Mouse (Mus musculus): Measurements from ENCODE around the gene Cntn4.

The Cntn4 gene

DNA sequence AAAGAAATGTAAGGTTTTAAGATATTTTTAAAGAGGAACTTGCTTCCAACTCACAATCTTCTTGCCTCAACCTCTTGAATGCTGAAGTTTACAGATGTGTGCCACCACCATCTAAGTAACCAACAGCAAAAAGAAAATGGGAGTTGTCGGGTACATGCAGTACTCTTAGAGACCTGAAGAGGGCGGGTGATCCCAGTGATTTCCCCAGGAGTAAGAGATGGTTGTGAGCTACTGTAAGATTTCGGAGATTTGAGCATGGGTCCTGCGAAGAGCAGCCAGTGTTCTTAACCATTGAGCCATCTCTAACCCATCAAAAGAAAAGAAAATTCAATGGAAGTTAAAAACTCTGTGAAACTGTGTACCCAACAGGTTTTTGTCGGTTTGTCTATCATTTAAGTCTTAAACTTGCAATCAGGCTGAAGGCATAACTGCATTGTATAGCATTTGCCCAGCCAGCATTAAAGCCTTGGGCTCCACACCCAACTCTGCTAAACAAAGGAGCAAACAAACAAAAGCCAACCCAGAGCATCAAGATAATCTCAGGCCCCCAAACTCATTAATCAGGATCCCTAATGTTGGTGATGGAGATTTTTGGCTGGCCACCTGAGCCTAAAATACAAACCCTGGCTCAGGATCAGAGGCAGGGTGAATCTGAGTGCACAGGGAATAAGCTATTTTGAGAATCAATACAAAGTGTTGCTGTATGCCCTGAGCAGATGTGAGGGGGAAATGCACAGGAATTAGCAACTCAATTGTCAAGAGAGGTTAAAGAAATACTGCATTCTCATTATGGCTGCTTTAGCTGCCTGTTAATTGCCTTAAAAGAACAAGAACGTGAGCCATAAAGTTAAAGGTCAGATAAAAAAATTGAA, 986.6 kb downstream of the Cntn4 start:
- no peak for DNase-seq (ENCODE audit: low spot score)

DNA sequence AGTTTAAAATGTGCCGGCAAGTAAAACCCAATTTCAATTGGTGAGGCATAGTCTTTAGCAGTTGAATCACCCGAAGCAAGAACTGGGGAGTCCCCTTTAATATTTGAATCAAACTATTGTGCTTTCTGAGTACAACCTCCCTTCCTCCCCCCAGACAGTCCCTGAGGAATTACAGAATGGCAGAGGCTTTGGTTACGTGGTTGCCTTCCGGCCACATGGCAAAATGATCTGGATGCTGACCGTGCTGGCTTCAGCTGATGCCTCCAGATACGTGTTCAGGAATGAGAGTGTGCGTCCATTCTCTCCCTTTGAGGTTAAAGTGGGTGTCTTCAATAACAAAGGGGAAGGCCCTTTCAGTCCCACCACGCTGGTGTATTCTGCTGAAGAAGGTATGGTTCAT, 998.1 kb downstream of the Cntn4 start:
- DNase-seq (ENCODE audit: low spot score) = no peak

DNA sequence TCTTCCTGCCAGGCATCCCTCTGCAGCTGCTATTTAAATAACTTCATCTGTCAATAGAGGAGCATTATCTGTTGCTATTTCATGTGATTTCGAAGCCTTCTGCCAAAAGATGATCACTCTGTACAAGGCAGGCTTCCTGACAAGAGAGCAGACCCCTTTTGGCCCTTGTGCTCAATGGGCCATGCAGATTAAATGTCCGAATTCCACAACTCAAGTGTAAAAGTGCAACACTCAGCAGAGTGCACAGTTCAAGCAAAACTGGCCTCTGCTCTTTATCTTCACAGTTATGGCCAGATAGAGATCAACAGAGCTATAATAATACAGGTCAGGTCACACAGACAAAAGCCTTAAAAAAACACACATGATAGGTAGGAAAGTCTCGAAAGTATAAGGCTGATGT, 1024.5 kb downstream of the Cntn4 start:
- DNase-seq (ENCODE audit: low spot score) = no peak

DNA sequence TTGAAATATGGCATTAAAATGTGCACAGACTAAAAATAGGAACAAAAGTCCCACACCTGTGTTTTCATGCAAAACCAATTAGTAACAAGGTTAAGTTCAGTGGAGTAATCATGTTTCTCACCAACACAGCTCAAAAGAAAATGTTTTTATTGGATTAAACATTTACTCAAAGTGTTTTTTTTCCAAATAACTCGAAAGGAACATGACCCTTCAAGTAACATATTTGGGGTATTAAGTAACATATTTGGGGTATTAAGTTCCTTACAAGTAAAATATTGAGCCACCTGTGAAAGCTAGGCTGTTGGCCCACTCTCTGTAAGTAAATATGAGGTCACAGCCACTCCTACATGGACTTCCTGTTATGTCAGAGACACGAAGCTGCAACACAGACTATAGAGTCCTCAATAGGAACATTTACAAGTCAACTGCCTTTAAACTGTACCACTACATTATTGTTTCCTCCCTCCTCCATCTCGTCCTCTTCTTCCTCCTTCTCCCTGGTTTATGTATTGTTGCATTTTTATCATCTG, 1028.1 kb downstream of the Cntn4 start:
- DNase-seq (ENCODE audit: low spot score) = no peak

DNA sequence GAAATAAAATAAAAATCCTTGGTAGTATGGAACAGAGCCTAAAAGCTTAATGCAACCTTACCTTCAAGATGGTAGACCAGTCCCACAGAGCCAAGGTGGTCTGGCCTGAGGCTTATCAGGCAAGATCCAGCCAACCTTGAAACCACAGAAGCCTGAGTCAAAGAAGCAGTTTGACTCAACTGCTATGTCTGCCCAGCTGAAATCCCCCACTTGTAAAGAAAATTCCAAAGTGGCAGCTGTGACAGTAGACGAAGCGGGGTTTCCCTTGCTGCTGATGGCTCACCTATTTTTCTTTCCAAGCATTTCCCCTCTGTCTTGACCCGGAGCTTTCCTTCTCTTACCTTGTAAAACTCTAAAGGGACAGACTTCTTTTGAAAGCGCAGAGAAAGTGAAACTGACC, 1048.2 kb downstream of the Cntn4 start:
- no peak for DNase-seq (ENCODE audit: low spot score)

DNA sequence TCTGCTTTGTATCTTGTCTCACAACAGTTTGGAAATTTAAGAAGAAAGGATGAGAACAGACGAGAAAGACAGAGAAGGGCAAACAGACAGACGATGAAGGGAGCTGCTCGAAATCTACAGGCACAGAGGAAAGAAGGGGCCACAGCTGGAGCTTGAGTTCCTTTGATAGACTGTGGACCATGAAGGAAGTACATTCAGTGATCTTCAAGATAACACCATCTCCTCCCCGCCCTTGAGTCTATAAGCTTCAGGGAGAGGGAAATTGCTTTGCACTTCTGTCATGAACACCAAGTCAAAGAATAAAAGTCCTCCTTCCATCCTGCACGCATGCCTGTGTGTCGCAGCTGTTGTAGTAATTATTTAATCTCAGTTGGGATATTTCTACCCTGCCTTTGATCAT, 1048.6 kb downstream of the Cntn4 start:
- DNase-seq (ENCODE audit: low spot score) = no peak

DNA sequence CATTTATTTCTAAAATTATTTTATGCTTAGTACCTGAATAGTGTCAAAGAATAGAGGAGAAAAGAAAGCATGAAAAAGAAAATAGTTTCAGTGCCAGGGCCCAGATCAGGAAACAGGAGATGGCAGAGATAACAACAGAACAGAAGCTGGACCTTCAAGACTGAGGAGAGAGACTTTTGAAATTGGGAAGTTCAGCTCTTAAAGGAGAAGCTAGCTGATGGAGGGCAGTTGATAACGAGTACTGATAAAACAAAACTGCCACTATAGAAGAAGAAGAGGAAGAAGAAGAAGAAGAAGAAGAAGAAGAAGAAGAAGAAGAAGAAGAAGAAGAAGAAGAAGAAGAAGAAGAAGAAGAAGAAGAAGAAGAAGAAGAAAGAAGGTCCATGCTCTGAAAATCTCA, 1050.2 kb downstream of the Cntn4 start:
- no peak for DNase-seq (ENCODE audit: low spot score)

DNA sequence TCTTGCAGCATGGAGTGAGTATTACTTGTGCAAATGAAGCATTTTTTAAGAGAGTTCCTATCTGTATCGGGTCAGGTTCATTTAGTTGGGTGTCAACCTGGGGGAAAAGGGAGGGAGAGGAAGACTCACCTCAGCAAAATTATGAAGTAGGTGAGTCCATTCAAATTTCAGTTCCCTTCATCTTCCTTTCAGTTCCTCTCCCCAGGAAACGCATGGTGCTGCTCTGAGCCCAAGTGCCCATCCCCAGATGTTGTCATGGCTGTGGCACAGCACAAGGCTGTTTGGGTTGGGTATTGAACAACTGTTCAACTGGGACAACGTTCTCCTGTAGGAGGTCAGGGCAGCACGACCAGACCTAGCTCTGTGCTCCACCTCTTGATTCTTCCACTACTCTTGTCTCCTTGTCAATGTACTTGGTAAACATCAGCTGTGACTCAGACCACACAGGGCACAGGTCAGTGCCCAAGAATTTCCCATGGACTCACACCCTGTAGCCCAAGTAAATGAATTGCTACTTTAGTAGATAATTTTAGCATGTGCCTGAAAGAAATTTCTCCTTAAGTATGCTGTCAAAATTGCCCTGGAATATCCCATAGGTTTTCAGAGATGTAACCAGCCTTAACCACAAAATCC, 1052.3 kb downstream of the Cntn4 start:
- DNase-seq (ENCODE audit: low spot score) = no peak

DNA sequence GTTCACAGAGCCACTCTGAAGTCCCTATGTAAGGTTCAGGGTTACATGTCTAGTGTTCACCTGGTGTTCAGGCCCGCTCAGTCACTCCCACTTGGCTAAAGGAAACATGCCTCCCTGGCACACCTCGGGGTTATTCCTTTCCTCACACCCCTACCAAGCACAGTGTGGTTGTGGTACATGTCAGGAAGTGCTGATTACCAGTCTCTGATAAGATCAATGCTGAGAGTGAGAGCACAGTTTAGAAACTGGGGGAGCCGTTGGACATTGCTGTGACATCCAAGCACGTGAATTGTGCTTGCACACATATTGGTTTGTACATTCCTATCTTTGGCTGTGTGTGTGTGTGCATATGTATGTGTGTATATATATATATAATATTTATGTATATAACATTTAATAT, 1055.1 kb downstream of the Cntn4 start:
- no peak for DNase-seq (ENCODE audit: low spot score)

DNA sequence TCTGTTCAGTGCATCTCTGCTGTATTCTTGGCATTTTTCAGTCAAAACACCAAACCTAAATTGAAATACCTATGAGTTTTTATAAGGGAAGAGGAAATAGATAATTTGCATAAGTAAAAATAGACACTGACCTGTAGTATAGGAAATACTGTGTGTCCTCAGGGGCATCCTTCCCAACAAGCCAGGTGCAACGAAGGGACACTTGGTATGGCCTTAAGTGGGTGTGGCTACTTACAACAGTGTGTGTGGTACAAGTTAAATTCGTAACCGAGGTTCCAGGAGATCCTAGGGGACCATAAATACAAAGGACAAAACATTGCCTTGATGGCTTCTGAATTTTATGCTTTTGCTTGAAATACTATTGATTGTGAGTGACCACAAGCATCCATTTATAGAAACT, 1060.8 kb downstream of the Cntn4 start:
- DNase-seq (ENCODE audit: low spot score) = no peak

DNA sequence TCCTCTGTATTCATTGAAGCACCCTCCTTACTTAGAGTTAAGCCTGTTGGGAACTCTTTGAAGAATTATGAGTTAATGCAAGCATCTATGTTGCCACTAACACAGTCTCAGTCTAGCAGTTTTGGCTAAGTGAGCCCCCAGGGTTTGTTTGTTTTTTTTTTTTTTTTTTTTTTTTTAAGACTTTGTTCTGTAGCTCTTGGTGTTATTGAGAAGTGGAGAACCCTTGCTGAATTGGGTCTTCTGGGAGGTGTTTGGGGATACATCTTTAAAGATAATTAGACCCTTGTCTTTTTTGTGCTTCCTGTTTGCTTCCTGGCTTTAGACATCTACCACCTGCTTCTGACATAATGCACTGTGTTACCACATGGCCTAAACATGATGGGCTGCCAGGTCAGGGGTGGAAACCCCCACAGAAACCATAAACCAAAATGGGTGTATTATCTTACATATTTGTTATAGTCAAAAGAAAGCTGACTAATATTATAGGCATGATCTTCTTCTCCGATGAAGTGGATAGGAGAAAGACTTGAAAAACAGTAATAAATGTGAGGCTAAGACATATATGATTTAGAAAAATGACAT, 1062.9 kb downstream of the Cntn4 start:
- no peak for DNase-seq (ENCODE audit: low spot score)

DNA sequence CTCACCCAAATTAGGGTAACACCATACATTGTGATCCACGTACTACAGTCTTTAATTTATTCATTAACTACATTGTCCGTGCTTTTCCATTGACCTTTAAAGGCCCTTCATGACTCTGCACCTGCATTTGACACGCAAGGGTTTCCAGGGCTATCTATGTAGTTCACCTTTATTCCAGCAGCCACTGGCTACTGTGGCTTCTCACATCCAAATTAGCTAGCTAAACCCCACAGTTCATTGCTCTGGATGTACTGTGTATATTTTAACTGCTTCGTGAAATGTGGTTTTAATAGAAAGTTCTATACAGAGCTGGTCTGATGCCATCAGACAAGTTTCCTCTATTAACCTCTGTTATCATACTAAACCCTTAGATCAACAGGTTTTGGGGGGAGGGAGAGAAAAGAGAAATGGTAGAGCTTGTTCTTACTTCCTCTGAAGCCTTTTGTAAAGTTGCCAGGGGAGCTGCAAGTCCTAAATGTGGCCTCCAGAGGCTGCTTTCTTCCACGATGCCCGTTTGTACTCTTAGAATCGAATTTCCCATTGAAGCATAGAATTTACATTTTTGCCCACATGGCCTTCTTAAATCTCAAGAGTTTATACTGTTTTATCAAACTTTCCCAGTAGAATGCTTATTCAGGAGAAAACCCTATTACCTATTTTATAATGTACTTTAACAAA, 1066.2 kb downstream of the Cntn4 start:
- DNase-seq (ENCODE audit: low spot score) = no peak

DNA sequence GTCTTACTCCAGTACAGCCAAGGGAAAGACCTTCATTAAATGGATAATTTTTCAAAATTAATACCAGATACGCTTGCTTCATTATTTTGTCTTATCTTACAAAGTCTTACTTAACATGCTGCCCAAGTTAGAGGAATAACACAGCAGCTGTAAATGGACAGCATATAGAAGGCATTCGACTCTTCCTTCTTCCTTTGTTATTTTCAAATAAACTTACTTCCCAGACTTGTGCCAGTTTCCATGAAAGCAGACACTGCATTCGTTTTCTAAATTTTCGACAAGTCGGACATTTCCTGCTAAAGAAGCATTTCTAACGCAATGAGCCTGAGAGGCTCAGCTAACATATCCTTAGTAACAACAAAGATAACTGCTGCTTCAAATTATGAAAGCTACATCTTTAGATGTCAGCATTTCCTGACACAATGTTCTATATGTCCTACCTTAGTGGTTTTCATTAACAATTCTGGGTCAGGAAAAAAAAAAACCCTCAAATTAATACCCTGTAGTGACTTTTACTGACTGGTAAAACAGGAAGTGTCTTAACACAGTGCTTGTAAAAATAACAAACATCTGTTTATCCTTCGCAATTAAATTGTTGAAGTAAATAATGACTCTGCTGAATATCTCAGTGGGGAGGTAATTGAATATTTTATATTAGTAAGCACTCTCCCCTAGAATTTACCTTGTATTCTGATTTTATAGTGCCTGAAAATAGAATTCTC, 1068.4 kb downstream of the Cntn4 start:
- no peak for DNase-seq (ENCODE audit: low spot score)

DNA sequence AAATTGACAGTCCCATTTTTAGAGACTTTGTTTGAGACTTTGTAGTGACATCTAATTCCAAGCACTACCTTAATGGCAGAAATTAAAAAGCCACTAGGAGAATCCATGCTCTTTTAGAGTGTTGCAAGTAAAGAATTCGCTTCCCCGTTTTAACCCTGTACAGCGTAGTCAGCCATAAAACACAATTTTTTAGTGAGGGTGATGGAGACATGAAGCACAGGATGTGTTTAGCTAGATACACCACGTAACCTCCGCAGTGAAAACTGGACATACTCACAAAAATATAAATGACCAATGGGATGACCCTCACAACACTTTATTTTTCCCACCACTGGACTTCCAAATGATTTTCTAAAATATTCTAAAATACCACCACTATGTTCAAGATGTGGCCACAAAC, 1069.8 kb downstream of the Cntn4 start:
- DNase-seq (ENCODE audit: low spot score) = no peak

DNA sequence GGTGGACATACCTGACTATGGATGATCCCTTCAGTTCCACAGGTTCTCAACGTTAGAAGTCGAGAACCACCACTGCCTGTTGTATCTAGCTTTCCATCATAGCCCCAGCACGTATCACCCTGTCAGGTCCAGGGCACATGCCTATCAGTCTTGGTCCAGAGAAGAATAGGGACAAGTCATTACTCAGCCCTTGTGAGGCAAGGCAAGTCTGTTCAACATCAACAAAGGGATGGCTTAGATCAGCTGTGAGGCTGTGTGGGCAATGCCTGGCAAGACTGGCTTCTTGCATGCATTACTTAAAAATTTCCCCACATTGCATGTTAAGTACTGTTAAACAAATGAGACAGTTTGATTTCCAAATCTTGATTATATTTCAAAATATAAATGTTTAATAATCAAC, 1070.3 kb downstream of the Cntn4 start:
- no peak for DNase-seq (ENCODE audit: low spot score)

Measured in spleen, adult 12 weeks (tissue).